Comparison of ENCODE assay signal across 11 mouse cellular contexts in the genomic region with DNA sequence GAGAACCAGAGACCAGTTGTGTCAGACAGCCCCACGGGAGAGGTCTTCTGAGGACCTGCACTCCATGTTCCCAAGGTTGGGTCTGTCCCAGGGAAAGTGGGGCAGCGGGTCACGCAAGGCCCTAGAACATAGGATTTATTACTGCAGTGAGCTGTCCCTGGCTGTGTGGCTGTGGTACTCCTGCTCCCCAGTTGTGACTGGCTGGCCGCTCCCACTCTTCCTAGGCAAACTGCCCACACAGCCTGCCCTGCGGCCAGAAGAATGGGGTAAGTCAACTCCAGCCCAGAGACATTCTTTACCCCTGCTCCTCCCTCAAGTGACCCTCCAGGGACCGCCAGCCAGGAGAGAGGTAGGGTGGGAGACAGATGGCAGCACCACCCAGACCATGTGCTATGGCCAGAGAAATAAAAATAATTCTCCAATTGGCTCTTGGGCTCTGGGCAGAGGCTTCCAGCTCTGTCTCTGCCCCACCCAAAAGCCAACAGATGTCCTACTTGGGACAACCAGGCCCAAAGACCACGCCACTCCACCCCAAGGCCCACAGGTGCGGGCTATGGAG. TPM values are rescaled to one million over a fixed set of nuclear protein-coding genes. Genes with fewer than 3 reads are reported as not detected.
DNase-seq lines count a peak whose midpoint lies in the region; ATAC-seq and TF ChIP-seq lines count a peak whose summit lies in the region.
"Had no signal": no experiment of that assay in that cellular context is flagged by ENCODE, and none has a peak within 500 bp of the region (broad histone marks: within the 10 kb centered on the region; RNA-seq: fewer than 3 reads in every experiment).

No protein-coding gene starts in this region.

- DNase-seq in kidney, adult 2 months, result peak; percentile 26
- no peak for DNase-seq in kidney, adult 8-10 months
- peak; percentile 58 for DNase-seq in NIH3T3 (ENCODE audit: low read depth)
- DNase-seq in lung, postnatal 10 days, result peak; percentile 61
- DNase-seq: retina, postnatal 1 day; thymus, postnatal 14 days had no signal

- no peaks in the 10 kb centered on the region for H3K9me3 ChIP-seq in embryonic facial prominence, embryonic 15.5 days (replicated peaks)

- 0 out of 2 replicates have a peak, but pooled peaks cover 4% of the 10 kb centered on the region for H3K4me1 ChIP-seq in kidney, adult 2 months (ENCODE audit: control insufficient read depth, insufficient read depth, low read length)
- 0 out of 2 replicates have a peak, but pooled peaks cover 2% of the 10 kb centered on the region for H3K4me1 ChIP-seq in embryonic facial prominence, embryonic 15.5 days

- H3K9ac ChIP-seq in embryonic facial prominence, embryonic 15.5 days, result no peak overlapping the region

- H3K27me3 ChIP-seq in kidney, adult 2 months (replicated peaks; ENCODE audit: control insufficient read depth, insufficient read depth, low read length), result no peaks in the 10 kb centered on the region
- no peaks in the 10 kb centered on the region for H3K27me3 ChIP-seq in embryonic facial prominence, embryonic 15.5 days

- 78% methylated on average over 8 of the region's 8 CpGs for WGBS in kidney, adult 2 months
- 81% methylated on average over 8 of the region's 8 CpGs for WGBS in embryonic facial prominence, embryonic 15.5 days

- no peak overlapping the region for H3K4me2 ChIP-seq in embryonic facial prominence, embryonic 15.5 days (replicated peaks)

- H3K4me3 ChIP-seq in kidney, adult 2 months (ENCODE audit: insufficient read depth, low read depth, low read length), result no peak overlapping the region
- no peak overlapping the region for H3K4me3 ChIP-seq in embryonic facial prominence, embryonic 15.5 days (replicated peaks)

- no peak for TF ChIP-seq POLR2A in kidney, adult 2 months (IDR thresholded peaks at IDR 0.05; ENCODE audit: low read depth, low read length)

- ATAC-seq in embryonic facial prominence, embryonic 15.5 days (ENCODE audit: insufficient number of reproducible peaks, low FRiP score, low TSS enrichment, low read depth), result peak; percentile 48; the same call in 1 of the 2 replicates
- ATAC-seq in monocyte, adult 5-6 weeks (replicated peaks; ENCODE audit: insufficient number of reproducible peaks, low FRiP score, low TSS enrichment, poor library complexity, severe bottlenecking), result no peak
- no peak for ATAC-seq in activated CD4-positive, CD25-positive, alpha-beta regulatory T cell, adult 4 months

- no peaks in the 10 kb centered on the region for H3K36me3 ChIP-seq in kidney, adult 2 months (ENCODE audit: control insufficient read depth, insufficient read depth, low read length)
- no peaks in the 10 kb centered on the region for H3K36me3 ChIP-seq in embryonic facial prominence, embryonic 15.5 days

- TF ChIP-seq CTCF in kidney, adult 2 months (conservative IDR thresholded peaks at IDR 0.05; ENCODE audit: insufficient read depth, insufficient read length, low read depth, low read length), result no peak

- H3K27ac ChIP-seq in kidney, adult 2 months (ENCODE audit: insufficient read depth, low read depth, low read length), result no peak overlapping the region
- no peak overlapping the region for H3K27ac ChIP-seq in embryonic facial prominence, embryonic 15.5 days (replicated peaks)

RNA-seq across cellular contexts. Expression of a gene that starts 25.0 kb away (rescaled TPM):
- 1.3 and 1.4 TPM in 2 replicates for polyA plus RNA-seq in kidney, adult 2 months (2012; rRNA removed)
- 7.4 and 8.1 TPM in 2 replicates for polyA plus RNA-seq in embryonic facial prominence, embryonic 15.5 days (2015; fragmentation: Nextera tagmentation; extraction: Ambion mirVana)
- not detected in 3 replicates for total RNA-seq in monocyte, adult 5-6 weeks (2017)
- not detected for polyA plus RNA-seq in activated CD4-positive, CD25-positive, alpha-beta regulatory T cell, adult 4 months (2017; shearing (Covaris generic))
- total RNA-seq: hematopoietic stem cell, adult 5-6 weeks; megakaryocyte-erythroid progenitor cell, adult 5-6 weeks had no signal

Comparison
In these comparisons a context has a peak if more than half of its experiments do, and no peak if none do; other contexts are left out.
1. DNase-seq: peak in kidney, adult 2 months (single experiment), NIH3T3 (single experiment) and lung, postnatal 10 days (single experiment); none in kidney, adult 8-10 months (0 of 2).